Comparison of ENCODE assay signal across 10 mouse cellular contexts in genomic region chr12:75320441-75320925, GRCm38 (mm10). TPM values are rescaled to one million over a fixed set of nuclear protein-coding genes. Genes with fewer than 3 reads are reported as not detected.
A peak's percentile ranks its signal among the peaks of the same experiment; 100 is the strongest.
DNase-seq lines count a peak whose midpoint lies in the region; ATAC-seq lines count a peak whose summit lies in the region.
"Had no signal": no experiment of that assay in that cellular context is flagged by ENCODE, and none has a peak within 500 bp of the region (broad histone marks: within the 10 kb centered on the region; RNA-seq: fewer than 3 reads in every experiment).

No protein-coding gene starts in this region.

- no peaks in the 10 kb centered on the region for H3K9me3 ChIP-seq in heart, embryonic 10.5 days
- peaks cover 7% of the 10 kb centered on the region; the same call in 1 of the 2 replicates for H3K9me3 ChIP-seq in hindbrain, embryonic 13.5 days
- H3K9me3 ChIP-seq: hindbrain, embryonic 15.5 days had no signal

- H3K4me1 ChIP-seq in heart, embryonic 10.5 days = peaks cover 6% of the 10 kb centered on the region; the same call in 1 of the 2 replicates
- no peaks in the 10 kb centered on the region for H3K4me1 ChIP-seq in hindbrain, embryonic 13.5 days (replicated peaks)
- H3K4me1 ChIP-seq: hindbrain, embryonic 15.5 days had no signal

- ATAC-seq in hindbrain, embryonic 13.5 days (ENCODE audit: low FRiP score) = no peak

- H3K27ac ChIP-seq in heart, embryonic 10.5 days = no peak overlapping the region
- no peak overlapping the region for H3K27ac ChIP-seq in hindbrain, embryonic 13.5 days
- H3K27ac ChIP-seq: hindbrain, embryonic 15.5 days had no signal

- DNase-seq in urinary bladder, postnatal 14 days (ENCODE audit: low spot score) = peak; percentile 43
- DNase-seq in urinary bladder, postnatal 25 days (ENCODE audit: low spot score) = no peak
- peak; percentile 39 for DNase-seq in heart, embryonic 10.5 days (ENCODE audit: low spot score)
- peak; percentile 48 to 55 for DNase-seq in lung, adult 18-20 months
- peak; percentile 53 for DNase-seq in testis, postnatal 10 days (ENCODE audit: low spot score)
- no peak for DNase-seq in left cerebral cortex, adult 18-20 months (ENCODE audit: low spot score in 2 of 2)
- no peak for DNase-seq in kidney, postnatal 10 days
- DNase-seq: cerebellum, postnatal 10 days had no signal

- H3K9ac ChIP-seq in hindbrain, embryonic 13.5 days = no peak overlapping the region
- H3K9ac ChIP-seq: hindbrain, embryonic 15.5 days had no signal

- no peak overlapping the region for H3K4me3 ChIP-seq in heart, embryonic 10.5 days
- no peak overlapping the region for H3K4me3 ChIP-seq in hindbrain, embryonic 13.5 days
- H3K4me3 ChIP-seq: hindbrain, embryonic 15.5 days had no signal

- no peak overlapping the region for H3K4me2 ChIP-seq in hindbrain, embryonic 13.5 days
- H3K4me2 ChIP-seq: hindbrain, embryonic 15.5 days had no signal

- peaks cover 15% of the 10 kb centered on the region; the same call in 1 of the 2 replicates for H3K36me3 ChIP-seq in heart, embryonic 10.5 days
- no peaks in the 10 kb centered on the region; the same call in 1 of the 2 replicates for H3K36me3 ChIP-seq in hindbrain, embryonic 13.5 days
- H3K36me3 ChIP-seq: hindbrain, embryonic 15.5 days had no signal

- WGBS in heart, embryonic 10.5 days = 44% methylated on average over 12 of the region's 12 CpGs
- 84% methylated on average over 12 of the region's 12 CpGs for WGBS in hindbrain, embryonic 13.5 days

- peaks cover 3% of the 10 kb centered on the region; the same call in 1 of the 2 replicates for H3K27me3 ChIP-seq in heart, embryonic 10.5 days (ENCODE audit: insufficient read depth, poor library complexity, severe bottlenecking)
- no peaks in the 10 kb centered on the region for H3K27me3 ChIP-seq in hindbrain, embryonic 13.5 days
- H3K27me3 ChIP-seq: hindbrain, embryonic 15.5 days had no signal

RNA-seq across cellular contexts. Expression of gene Rhoj, which starts 12.4 kb away (rescaled TPM):
- 26.0 and 29.0 TPM in 2 replicates for polyA plus RNA-seq in heart, embryonic 10.5 days (2016; fragmentation: Nextera tagmentation; extraction: Ambion mirVana)
- polyA plus RNA-seq in hindbrain, embryonic 13.5 days (2015; fragmentation: Nextera tagmentation; extraction: Ambion mirVana) = 26.5 and 30.0 TPM in 2 replicates
- 1 to 10 TPM; 3.3 to 3.7 TPM for total RNA-seq in left cerebral cortex, adult 18-20 months (2021)

Comparison
In these comparisons a context has a peak if more than half of its experiments do, and no peak if none do; other contexts are left out.
1. DNase-seq: peak in urinary bladder, postnatal 14 days (single experiment), heart, embryonic 10.5 days (single experiment), lung, adult 18-20 months (2 of 2) and testis, postnatal 10 days (single experiment); none in urinary bladder, postnatal 25 days (single experiment), left cerebral cortex, adult 18-20 months (0 of 2) and kidney, postnatal 10 days (single experiment).